Mouse (Mus musculus): ENCODE measurements around the gene Rgl1. TPM values are rescaled to one million over a fixed set of nuclear protein-coding genes. Genes with fewer than 3 reads are reported as not detected.

Gene Rgl1
- polyA plus RNA-seq, 1 experiment from 2014 or later = 39.6 TPM

DNA sequence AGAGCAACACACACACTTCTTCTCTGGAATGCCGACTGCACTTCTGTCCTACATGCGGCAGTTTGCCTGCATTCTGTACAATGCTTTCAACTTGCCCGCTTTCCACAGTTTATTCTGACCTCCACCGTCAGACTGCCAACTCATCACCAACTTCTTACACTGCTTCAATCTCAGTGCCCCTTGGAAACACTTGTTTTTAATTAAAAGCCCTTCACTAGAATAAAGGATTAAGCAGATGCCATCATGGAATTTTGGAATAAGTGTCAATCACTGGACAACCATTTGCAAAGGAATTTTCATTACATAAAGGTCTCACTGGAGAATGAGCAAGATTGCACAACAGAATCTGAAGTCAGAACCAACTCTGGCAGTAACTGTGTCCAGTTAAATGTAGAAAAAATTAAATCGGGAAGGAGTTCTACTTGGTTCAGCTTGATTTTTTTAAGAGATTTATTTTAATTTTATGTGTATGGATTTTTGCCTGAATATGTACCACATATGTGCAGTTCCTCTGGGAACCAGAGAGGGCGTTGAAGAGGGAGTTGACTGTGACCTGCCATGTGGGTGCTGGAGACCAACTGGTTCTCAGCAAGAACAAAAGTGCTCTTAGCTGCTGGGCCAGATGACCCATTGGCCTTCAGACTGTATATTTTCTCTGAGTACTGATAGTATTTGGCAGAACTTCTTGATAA lies 84.3 kb downstream of the Rgl1 start:
- no peak overlapping the region for H3K9ac ChIP-seq
- no peak overlapping the region for H3K4me3 ChIP-seq
- H3K27ac ChIP-seq = no peak overlapping the region
- no peak overlapping the region for H3K4me2 ChIP-seq
- 65% methylated on average over 6 of the region's 6 CpGs for WGBS
- H3K27me3 ChIP-seq = no peaks in the 10 kb centered on the region
- H3K4me1 ChIP-seq = peaks cover 18% of the 10 kb centered on the region
- H3K36me3 ChIP-seq = no peaks in the 10 kb centered on the region
- no peaks in the 10 kb centered on the region for H3K9me3 ChIP-seq
- no peak for ATAC-seq (ENCODE audit: insufficient number of reproducible peaks, insufficient read depth, low FRiP score, low TSS enrichment, low read depth)

GRCm38 (mm10) chr1:152681116-152681515 lies 85.0 kb downstream of the Rgl1 start:
- no peaks in the 10 kb centered on the region for H3K36me3 ChIP-seq
- peaks cover 18% of the 10 kb centered on the region for H3K4me1 ChIP-seq
- 58% methylated on average over 8 of the region's 8 CpGs for WGBS
- no peak overlapping the region for H3K9ac ChIP-seq
- no peaks in the 10 kb centered on the region for H3K27me3 ChIP-seq
- ATAC-seq (ENCODE audit: insufficient number of reproducible peaks, insufficient read depth, low FRiP score, low TSS enrichment, low read depth) = no peak
- H3K9me3 ChIP-seq = no peaks in the 10 kb centered on the region
- no peak overlapping the region for H3K4me3 ChIP-seq
- no peak overlapping the region for H3K4me2 ChIP-seq
- H3K27ac ChIP-seq = no peak overlapping the region

DNA sequence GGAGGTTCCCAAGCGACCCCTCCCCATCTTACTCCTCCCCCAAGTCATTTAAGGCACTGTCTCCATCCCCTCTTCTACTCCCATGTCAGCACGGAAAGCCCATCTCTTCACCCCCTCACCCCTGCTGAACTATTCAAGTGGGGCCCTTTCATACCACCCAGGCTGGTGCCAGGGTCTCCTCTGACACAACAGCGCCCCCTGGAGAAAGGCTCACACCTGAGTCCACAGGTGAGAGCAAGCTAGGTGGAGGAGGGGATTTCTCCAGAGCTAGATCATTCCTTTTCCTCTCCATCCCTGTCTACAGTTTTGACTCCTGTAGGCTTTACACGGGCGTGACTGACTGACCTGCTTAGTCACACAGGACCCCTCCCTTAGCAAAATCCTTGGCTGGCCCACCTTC lies 87.7 kb downstream of the Rgl1 start:
- no peak overlapping the region for H3K9ac ChIP-seq
- H3K27me3 ChIP-seq = no peaks in the 10 kb centered on the region
- no peak overlapping the region for H3K27ac ChIP-seq
- H3K4me3 ChIP-seq = no peak overlapping the region
- no peak overlapping the region for H3K4me2 ChIP-seq
- H3K9me3 ChIP-seq = 0 out of 2 replicates have a peak, but pooled peaks cover 3% of the 10 kb centered on the region
- ATAC-seq (ENCODE audit: insufficient number of reproducible peaks, insufficient read depth, low FRiP score, low TSS enrichment, low read depth) = no peak
- peaks cover 18% of the 10 kb centered on the region for H3K4me1 ChIP-seq
- WGBS = 42% methylated on average over 5 of the region's 5 CpGs
- H3K36me3 ChIP-seq = no peaks in the 10 kb centered on the region

DNA sequence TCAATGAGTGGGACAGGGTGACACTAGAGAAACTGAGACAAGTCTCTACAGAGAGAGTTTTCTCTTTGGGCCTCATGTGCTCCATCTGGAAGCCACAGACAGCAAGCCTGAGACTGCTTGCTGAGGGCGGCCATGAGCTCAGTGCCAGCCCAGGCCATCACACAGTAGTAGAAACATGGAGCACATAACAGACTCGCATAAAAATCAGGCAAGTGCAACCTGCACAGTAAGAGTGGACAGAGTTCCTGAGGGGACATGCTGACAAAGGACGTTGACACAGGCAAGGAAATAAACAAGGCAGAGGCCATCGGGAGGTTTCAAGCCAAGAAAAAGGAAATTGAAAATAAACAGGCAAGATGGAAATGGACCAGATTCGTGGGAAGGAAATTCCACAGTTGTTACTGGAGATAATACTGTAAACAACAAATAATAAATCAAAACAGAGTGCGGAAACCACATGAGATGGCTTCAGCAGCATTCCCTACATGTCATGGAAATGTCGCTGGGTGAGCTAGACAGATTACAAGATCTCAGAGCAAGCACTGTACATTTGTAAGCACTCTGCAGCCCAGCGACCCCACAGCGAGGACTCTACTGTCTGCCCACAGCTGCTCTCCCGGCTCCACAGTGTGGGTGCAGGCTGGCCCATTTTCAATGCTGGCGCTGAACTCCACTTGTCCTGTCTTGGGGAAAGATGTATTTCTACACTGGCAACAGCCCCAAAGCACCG lies 88.5 kb downstream of the Rgl1 start:
- 66% methylated on average over 12 of the region's 12 CpGs for WGBS

DNA sequence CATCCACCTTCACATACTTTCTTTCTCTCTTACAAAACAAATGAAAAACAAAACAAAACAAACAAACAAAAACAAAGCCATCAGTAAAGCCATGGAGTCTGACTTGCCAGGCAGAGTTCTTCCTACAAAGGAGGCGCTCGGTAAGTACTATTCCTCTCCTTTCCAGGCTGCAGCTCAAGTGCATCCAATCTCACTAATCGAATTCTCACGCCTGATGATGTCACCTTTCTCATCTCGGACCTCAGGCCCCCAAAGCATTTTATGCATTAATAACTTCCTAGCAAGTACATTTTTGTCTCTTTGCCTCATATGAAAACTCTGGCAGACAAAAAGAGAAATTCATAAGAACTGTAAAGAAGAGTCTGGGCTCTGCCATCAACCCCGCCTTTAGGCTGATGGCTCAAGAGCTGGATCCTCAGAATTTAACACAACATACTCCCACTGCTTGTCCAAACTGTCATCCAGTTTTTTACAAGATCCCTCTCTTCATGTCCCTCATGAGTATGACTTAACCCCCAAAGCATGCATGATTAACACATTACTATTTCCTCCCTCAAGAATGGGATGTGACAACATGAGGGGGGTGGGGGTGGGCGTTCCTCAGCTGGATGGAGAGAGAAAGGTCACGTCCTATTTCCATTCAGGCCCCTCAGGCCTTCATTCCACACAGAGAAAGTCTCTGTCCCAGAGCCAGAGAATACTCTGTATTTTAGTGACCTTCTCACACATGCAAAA lies 96.5 kb downstream of the Rgl1 start:
- Histone ChIP-seq H3K9me3 (no peaks in the 10 kb centered on the region), H3K4me1 (peaks cover 5% of the 10 kb centered on the region; the same call in 1 of the 2 replicates), H3K4me3 (no peak overlapping the region), H3K4me2 (no peak overlapping the region), H3K27me3 (no peaks in the 10 kb centered on the region), H3K36me3 (no peaks in the 10 kb centered on the region), H3K27ac (no peak overlapping the region), H3K9ac (no peak overlapping the region)
- 38% methylated on average over 8 of the region's 8 CpGs for WGBS
- no peak for ATAC-seq (ENCODE audit: insufficient number of reproducible peaks, insufficient read depth, low FRiP score, low TSS enrichment, low read depth)

More for the DNA sequence above, 88.5 kb downstream of the Rgl1 start:
- Histone ChIP-seq H3K4me3 (no peak overlapping the region), H3K9me3 (0 out of 2 replicates have a peak, but pooled peaks cover 3% of the 10 kb centered on the region), H3K36me3 (no peaks in the 10 kb centered on the region), H3K4me2 (no peak overlapping the region), H3K27me3 (no peaks in the 10 kb centered on the region), H3K9ac (no peak overlapping the region), H3K27ac (no peak overlapping the region), H3K4me1 (peaks cover 15% of the 10 kb centered on the region)
- no peak for ATAC-seq (ENCODE audit: insufficient number of reproducible peaks, insufficient read depth, low FRiP score, low TSS enrichment, low read depth)

- WGBS = 92% methylated on average over 7 of the region's 7 CpGs
- ATAC-seq (ENCODE audit: insufficient number of reproducible peaks, insufficient read depth, low FRiP score, low TSS enrichment, low read depth) = no peak
- Histone ChIP-seq H3K4me1 (no peaks in the 10 kb centered on the region), H3K9ac (no peak overlapping the region), H3K4me2 (no peak overlapping the region), H3K27me3 (no peaks in the 10 kb centered on the region), H3K36me3 (no peaks in the 10 kb centered on the region), H3K9me3 (no peaks in the 10 kb centered on the region), H3K27ac (no peak overlapping the region), H3K4me3 (no peak overlapping the region)
Measured at GRCm38 (mm10) chr1:152660436-152660835, 105.7 kb downstream of the Rgl1 start.

DNA sequence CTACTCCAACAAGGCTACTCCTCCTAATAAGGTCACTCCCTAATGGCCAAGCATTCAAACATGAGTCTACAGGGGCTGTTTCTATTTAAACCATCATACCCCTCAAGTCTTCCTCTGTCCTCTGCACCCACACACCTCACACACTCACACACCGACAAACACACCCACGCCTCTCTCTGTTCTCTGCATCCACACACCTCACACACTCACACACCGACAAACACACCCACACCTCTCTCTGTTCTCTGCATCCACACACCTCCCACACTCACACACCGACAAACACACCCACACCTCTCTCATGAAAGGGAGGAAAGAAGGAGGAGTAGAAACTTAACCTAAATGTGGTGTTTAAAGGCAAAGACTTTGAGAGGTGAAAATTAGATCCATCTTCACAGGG lies 106.2 kb downstream of the Rgl1 start:
- Histone ChIP-seq H3K27ac (no peak overlapping the region), H3K36me3 (no peaks in the 10 kb centered on the region), H3K4me2 (no peak overlapping the region), H3K9me3 (no peaks in the 10 kb centered on the region), H3K27me3 (no peaks in the 10 kb centered on the region), H3K4me3 (no peak overlapping the region), H3K4me1 (no peaks in the 10 kb centered on the region), H3K9ac (no peak overlapping the region)
- no peak for ATAC-seq (ENCODE audit: insufficient number of reproducible peaks, insufficient read depth, low FRiP score, low TSS enrichment, low read depth)
- 88% methylated on average over 4 of the region's 4 CpGs for WGBS

DNA sequence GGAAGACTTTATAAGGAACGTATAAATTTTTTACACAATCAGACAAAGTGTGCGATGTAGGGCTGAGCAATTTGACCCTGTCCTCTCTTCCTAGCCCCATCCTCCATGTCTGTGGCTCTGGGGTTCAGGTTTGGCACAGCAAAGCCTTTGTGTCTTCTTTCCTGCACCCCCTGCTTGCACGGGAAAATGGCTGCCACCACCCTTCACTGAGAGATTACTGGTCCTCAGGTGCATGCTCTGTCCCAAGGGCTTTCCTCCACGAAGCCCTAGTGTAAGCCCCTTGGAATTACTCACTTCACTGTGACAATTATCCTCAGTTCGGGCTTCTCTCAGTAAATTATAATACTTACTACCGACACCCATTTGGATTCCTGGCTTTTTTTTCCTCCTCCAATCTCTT lies 109.5 kb downstream of the Rgl1 start:
- H3K4me3 ChIP-seq = no peak overlapping the region
- H3K36me3 ChIP-seq = no peaks in the 10 kb centered on the region
- no peaks in the 10 kb centered on the region for H3K4me1 ChIP-seq
- H3K4me2 ChIP-seq = no peak overlapping the region
- H3K27me3 ChIP-seq = no peaks in the 10 kb centered on the region
- no peak overlapping the region for H3K27ac ChIP-seq
- no peak for ATAC-seq (ENCODE audit: insufficient number of reproducible peaks, insufficient read depth, low FRiP score, low TSS enrichment, low read depth)
- H3K9ac ChIP-seq = no peak overlapping the region
- 75% methylated on average over 6 of the region's 6 CpGs for WGBS
- H3K9me3 ChIP-seq = no peaks in the 10 kb centered on the region

- H3K27me3 ChIP-seq = no peaks in the 10 kb centered on the region
- no peaks in the 10 kb centered on the region for H3K9me3 ChIP-seq
- no peak for ATAC-seq (ENCODE audit: insufficient number of reproducible peaks, insufficient read depth, low FRiP score, low TSS enrichment, low read depth)
- no peak overlapping the region for H3K4me2 ChIP-seq
- WGBS = 92% methylated on average over 6 of the region's 6 CpGs
- H3K4me1 ChIP-seq = no peaks in the 10 kb centered on the region
- no peak overlapping the region for H3K27ac ChIP-seq
- H3K4me3 ChIP-seq = no peak overlapping the region
- no peaks in the 10 kb centered on the region for H3K36me3 ChIP-seq
- H3K9ac ChIP-seq = no peak overlapping the region
Measured at GRCm38 (mm10) chr1:152654851-152655250, 111.3 kb downstream of the Rgl1 start.

GRCm38 (mm10) chr1:152651495-152651874 lies 114.7 kb downstream of the Rgl1 start:
- H3K4me3 ChIP-seq = no peak overlapping the region
- H3K27ac ChIP-seq = no peak overlapping the region
- ATAC-seq (ENCODE audit: insufficient number of reproducible peaks, insufficient read depth, low FRiP score, low TSS enrichment, low read depth) = no peak
- H3K4me1 ChIP-seq = no peaks in the 10 kb centered on the region
- no peaks in the 10 kb centered on the region for H3K27me3 ChIP-seq
- no peak overlapping the region for H3K4me2 ChIP-seq
- H3K36me3 ChIP-seq = no peaks in the 10 kb centered on the region
- 82% methylated on average over 1 of the region's 1 CpGs for WGBS
- no peak overlapping the region for H3K9ac ChIP-seq
- H3K9me3 ChIP-seq = no peaks in the 10 kb centered on the region

DNA sequence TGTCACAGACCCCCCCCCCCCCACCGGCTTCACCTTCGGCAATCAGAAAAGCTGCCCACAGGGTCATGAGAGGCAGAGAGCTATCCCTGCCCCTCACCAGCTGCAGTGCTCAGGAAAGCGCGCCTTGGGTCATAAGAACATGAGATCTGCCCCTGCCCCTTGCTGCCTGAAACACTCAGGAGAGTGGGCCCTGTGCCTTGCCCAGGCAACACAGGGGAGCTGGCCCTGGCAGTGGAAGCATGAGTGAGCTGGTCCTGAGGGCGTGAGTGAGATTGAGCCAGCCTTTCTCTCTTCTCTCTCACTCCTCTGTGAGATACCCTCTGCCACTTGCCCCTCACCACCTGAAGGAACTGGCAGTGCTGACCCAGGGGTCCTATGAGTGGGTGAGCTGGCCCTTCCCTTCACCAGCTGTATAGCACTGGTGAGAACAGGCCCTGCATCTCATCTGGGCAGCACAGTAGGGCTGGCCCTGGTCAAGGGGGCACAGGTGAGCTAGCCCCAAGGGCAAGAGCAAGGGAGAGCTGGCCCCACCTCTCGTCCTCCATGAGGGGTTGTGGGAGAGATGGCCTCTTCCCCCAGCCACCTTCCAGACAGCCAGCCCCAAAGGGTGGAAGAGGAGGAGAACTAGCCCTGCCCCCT lies 115.2 kb downstream of the Rgl1 start:
- Histone ChIP-seq H3K36me3 (no peaks in the 10 kb centered on the region), H3K27me3 (no peaks in the 10 kb centered on the region), H3K4me3 (no peak overlapping the region), H3K9me3 (no peaks in the 10 kb centered on the region), H3K4me2 (no peak overlapping the region), H3K4me1 (no peaks in the 10 kb centered on the region), H3K9ac (no peak overlapping the region), H3K27ac (no peak overlapping the region)
- 0 out of 2 replicates have a peak, but pooled peaks have one; percentile 48 for ATAC-seq (ENCODE audit: insufficient number of reproducible peaks, insufficient read depth, low FRiP score, low TSS enrichment, low read depth)
- 82% methylated on average over 6 of the region's 6 CpGs for WGBS
